ENCODE assay signal across 22 mouse cellular contexts in genomic region chr13:108839142-108839541, GRCm38 (mm10).
A peak's percentile ranks its signal among the peaks of the same experiment; 100 is the strongest.
DNase-seq lines count a peak whose midpoint lies in the region; ATAC-seq and TF ChIP-seq lines count a peak whose summit lies in the region.
"Had no signal": no experiment of that assay in that cellular context is flagged by ENCODE, and none has a peak within 500 bp of the region (broad histone marks: within the 10 kb centered on the region; RNA-seq: fewer than 3 reads in every experiment).

No protein-coding gene starts in this region.

- no peak overlapping the region for H3K4me3 ChIP-seq in kidney, adult 2 months (ENCODE audit: insufficient read depth, low read depth, low read length)
- H3K4me3 ChIP-seq in kidney, embryonic 14.5 days (ENCODE audit: low read length): no peak overlapping the region
- no peak overlapping the region for H3K4me3 ChIP-seq in kidney, embryonic 15.5 days (replicated peaks)
- no peak overlapping the region for H3K4me3 ChIP-seq in kidney, embryonic 16.5 days (ENCODE audit: low read length)

- H3K36me3 ChIP-seq in kidney, adult 2 months (ENCODE audit: control insufficient read depth, insufficient read depth, low read length): no peaks in the 10 kb centered on the region
- H3K36me3 ChIP-seq in kidney, embryonic 14.5 days (ENCODE audit: control insufficient read depth, insufficient read depth, low read length): no peaks in the 10 kb centered on the region
- H3K36me3 ChIP-seq in kidney, embryonic 15.5 days: no peaks in the 10 kb centered on the region
- H3K36me3 ChIP-seq in kidney, embryonic 16.5 days (ENCODE audit: insufficient read depth, low read length): no peaks in the 10 kb centered on the region
- H3K36me3 ChIP-seq: G1E had no signal

- peak; percentile 8 for DNase-seq in kidney, adult 2 months
- no peak for DNase-seq in kidney, adult 11 months
- DNase-seq in kidney, postnatal 4 days: no peak
- no peak for DNase-seq in kidney, postnatal 36 days
- DNase-seq in kidney, adult 9 months: no peak
- DNase-seq: adrenal gland, adult 2 months; adrenal gland, adult 8-10 months; adrenal gland, postnatal 10 days; adrenal gland, postnatal 14 days; adrenal gland, postnatal 25 days; adrenal gland, postnatal 36 days; B cell, adult 2 months; cerebellum, adult 11 months; cerebellum, adult 11-12 months had no signal

- H3K27ac ChIP-seq in kidney, adult 2 months (ENCODE audit: insufficient read depth, low read depth, low read length): no peak overlapping the region
- H3K27ac ChIP-seq in kidney, embryonic 14.5 days (ENCODE audit: low read depth, low read length): no peak overlapping the region
- H3K27ac ChIP-seq in kidney, embryonic 15.5 days: no peak overlapping the region
- no peak overlapping the region for H3K27ac ChIP-seq in kidney, embryonic 16.5 days (ENCODE audit: low read length)

- no peak for TF ChIP-seq POLR2A in kidney, adult 2 months (IDR thresholded peaks at IDR 0.05; ENCODE audit: low read depth, low read length)

- no peak for TF ChIP-seq CTCF in kidney, adult 2 months (conservative IDR thresholded peaks at IDR 0.05; ENCODE audit: insufficient read depth, insufficient read length, low read depth, low read length)

- peak; percentile 68; the same call in 1 of the 2 replicates for ATAC-seq in kidney, embryonic 14.5 days (ENCODE audit: low FRiP score, low TSS enrichment)
- ATAC-seq in kidney, embryonic 15.5 days (replicated peaks; ENCODE audit: low FRiP score): peak; percentile 85
- peak; percentile 76; the same call in 1 of the 2 replicates for ATAC-seq in kidney, embryonic 16.5 days (ENCODE audit: low FRiP score, low TSS enrichment)
- ATAC-seq: activated CD4-positive, CD25-positive, alpha-beta regulatory T cell, adult 4 months; CD4-positive, CD25-positive, alpha-beta regulatory T cell, adult 4 months; Patski had no signal

- no peaks in the 10 kb centered on the region for H3K9me3 ChIP-seq in kidney, embryonic 14.5 days (ENCODE audit: control insufficient read depth, low read length)
- H3K9me3 ChIP-seq in kidney, embryonic 15.5 days (replicated peaks): no peaks in the 10 kb centered on the region
- H3K9me3 ChIP-seq in kidney, embryonic 16.5 days (ENCODE audit: low read length): no peaks in the 10 kb centered on the region
- H3K9me3 ChIP-seq: G1E had no signal

- H3K4me1 ChIP-seq in kidney, adult 2 months (ENCODE audit: control insufficient read depth, insufficient read depth, low read length): 0 out of 2 replicates have a peak, but pooled peaks cover 3% of the 10 kb centered on the region
- H3K4me1 ChIP-seq in kidney, embryonic 14.5 days (ENCODE audit: control insufficient read depth, insufficient read depth, low read length): no peaks in the 10 kb centered on the region
- H3K4me1 ChIP-seq in kidney, embryonic 15.5 days: no peaks in the 10 kb centered on the region
- H3K4me1 ChIP-seq in kidney, embryonic 16.5 days (ENCODE audit: insufficient read depth, low read length): no peaks in the 10 kb centered on the region

- WGBS in kidney, adult 2 months: 23% methylated on average over 7 of the region's 7 CpGs
- whole genome bisulfite sequencing in kidney, embryonic 14.5 days: 18% methylated on average over 7 of the region's 7 CpGs
- 19% methylated on average over 7 of the region's 7 CpGs for WGBS in kidney, embryonic 15.5 days
- WGBS in kidney, embryonic 16.5 days: 18% methylated on average over 7 of the region's 7 CpGs

- H3K27me3 ChIP-seq in kidney, adult 2 months (replicated peaks; ENCODE audit: control insufficient read depth, insufficient read depth, low read length): no peaks in the 10 kb centered on the region
- H3K27me3 ChIP-seq in kidney, embryonic 14.5 days (ENCODE audit: control insufficient read depth, insufficient read depth, low read length): no peaks in the 10 kb centered on the region
- H3K27me3 ChIP-seq in kidney, embryonic 15.5 days: no peaks in the 10 kb centered on the region
- H3K27me3 ChIP-seq in kidney, embryonic 16.5 days (ENCODE audit: insufficient read depth, low read length): no peaks in the 10 kb centered on the region
- H3K27me3 ChIP-seq: CH12.LX, Patski had no signal

- no peak overlapping the region for H3K4me2 ChIP-seq in kidney, embryonic 14.5 days (replicated peaks; ENCODE audit: low read depth, low read length)
- H3K4me2 ChIP-seq in kidney, embryonic 15.5 days: no peak overlapping the region
- no peak overlapping the region for H3K4me2 ChIP-seq in kidney, embryonic 16.5 days (replicated peaks; ENCODE audit: low read depth, low read length)

- no peak overlapping the region for H3K9ac ChIP-seq in kidney, embryonic 14.5 days (ENCODE audit: low read depth, low read length)
- H3K9ac ChIP-seq in kidney, embryonic 15.5 days: no peak overlapping the region
- no peak overlapping the region for H3K9ac ChIP-seq in kidney, embryonic 16.5 days (replicated peaks; ENCODE audit: low read length)
